Mouse (Mus musculus): ENCODE data around the gene Gfpt1. TPM values are rescaled to one million over a fixed set of nuclear protein-coding genes. Genes with fewer than 3 reads are reported as not detected.

Gfpt1 gene
- polyA plus RNA-seq, 1 experiment from 2014 or later, result 13.3 TPM

DNA sequence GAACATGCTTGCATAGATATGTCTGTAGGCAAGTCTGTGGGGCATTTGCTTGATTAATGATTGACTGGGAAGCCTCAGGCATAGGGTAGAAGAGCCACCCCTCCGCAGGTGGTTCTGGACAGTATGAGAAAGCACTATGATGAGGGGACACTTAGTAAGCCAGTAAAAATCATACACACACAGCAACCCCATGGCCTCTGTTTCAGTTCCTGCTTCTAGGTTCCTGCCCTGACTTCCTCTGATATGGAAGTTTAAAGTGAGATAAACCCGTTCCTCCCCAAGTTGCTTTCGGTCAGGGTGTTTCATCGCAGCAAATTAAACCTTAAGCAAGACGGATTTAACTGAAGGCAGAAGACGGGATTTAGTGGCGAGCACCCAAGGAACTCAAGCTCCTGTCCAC lies 88.0 kb downstream of the Gfpt1 start:
- no peak overlapping the region for H3K4me3 ChIP-seq (replicated peaks; ENCODE audit: low read depth, low read length)
- H3K27ac ChIP-seq, result no peak overlapping the region
- DNase-seq (ENCODE audit: low spot score), result no peak
- no peak for ATAC-seq (replicated peaks; ENCODE audit: low FRiP score, low read depth)
- WGBS, result 94% methylated on average over 7 of the region's 7 CpGs
- H3K36me3 ChIP-seq (ENCODE audit: insufficient read depth, low read length), result no peaks in the 10 kb centered on the region
- H3K4me1 ChIP-seq (replicated peaks; ENCODE audit: insufficient read depth, low read length), result peaks cover 7% of the 10 kb centered on the region; the same call in 1 of the 2 replicates
- no peak overlapping the region for H3K9ac ChIP-seq (ENCODE audit: low read depth, low read length)
- no peaks in the 10 kb centered on the region for H3K27me3 ChIP-seq (ENCODE audit: insufficient read depth, low read length)
- H3K4me2 ChIP-seq (ENCODE audit: low read length), result no peak overlapping the region
- no peaks in the 10 kb centered on the region for H3K9me3 ChIP-seq (replicated peaks; ENCODE audit: low read length)
- no peak for TF ChIP-seq CTCF (IDR thresholded peaks at IDR 0.05; ENCODE audit: low read depth)

DNA sequence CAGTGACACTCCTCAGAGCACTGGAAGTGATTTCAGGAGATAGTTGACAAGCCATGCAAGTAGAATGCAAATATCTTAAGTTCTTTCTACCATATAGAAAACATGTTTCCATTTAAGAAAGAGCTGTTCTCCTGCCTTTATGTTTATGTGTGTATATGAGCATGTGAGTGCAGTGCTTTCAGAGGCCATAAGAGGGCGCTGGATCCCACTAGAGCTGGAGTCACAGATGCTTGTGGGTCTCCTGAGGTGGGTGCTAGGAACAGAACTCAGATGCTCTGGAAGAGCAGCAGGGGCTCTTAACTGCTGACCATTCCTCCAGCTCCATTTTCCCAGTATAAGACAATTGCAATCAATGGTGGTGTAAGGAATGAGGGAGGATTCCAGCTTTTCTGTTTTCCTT lies 88.4 kb downstream of the Gfpt1 start:
- H3K27ac ChIP-seq, result no peak overlapping the region
- no peaks in the 10 kb centered on the region for H3K9me3 ChIP-seq (replicated peaks; ENCODE audit: low read length)
- peaks cover 7% of the 10 kb centered on the region; the same call in 1 of the 2 replicates for H3K4me1 ChIP-seq (replicated peaks; ENCODE audit: insufficient read depth, low read length)
- no peak overlapping the region for H3K4me3 ChIP-seq (replicated peaks; ENCODE audit: low read depth, low read length)
- H3K4me2 ChIP-seq (ENCODE audit: low read length), result no peak overlapping the region
- peaks cover 3% of the 10 kb centered on the region; the same call in 1 of the 2 replicates for H3K36me3 ChIP-seq (ENCODE audit: insufficient read depth, low read length)
- 79% methylated on average over 1 of the region's 1 CpGs for WGBS
- no peaks in the 10 kb centered on the region for H3K27me3 ChIP-seq (ENCODE audit: insufficient read depth, low read length)
- no peak overlapping the region for H3K9ac ChIP-seq (ENCODE audit: low read depth, low read length)
- TF ChIP-seq CTCF (IDR thresholded peaks at IDR 0.05; ENCODE audit: low read depth), result peak; percentile 14; the same call in 1 of the 2 replicates
- no peak for ATAC-seq (replicated peaks; ENCODE audit: low FRiP score, low read depth)
- DNase-seq (ENCODE audit: low spot score), result no peak

DNA sequence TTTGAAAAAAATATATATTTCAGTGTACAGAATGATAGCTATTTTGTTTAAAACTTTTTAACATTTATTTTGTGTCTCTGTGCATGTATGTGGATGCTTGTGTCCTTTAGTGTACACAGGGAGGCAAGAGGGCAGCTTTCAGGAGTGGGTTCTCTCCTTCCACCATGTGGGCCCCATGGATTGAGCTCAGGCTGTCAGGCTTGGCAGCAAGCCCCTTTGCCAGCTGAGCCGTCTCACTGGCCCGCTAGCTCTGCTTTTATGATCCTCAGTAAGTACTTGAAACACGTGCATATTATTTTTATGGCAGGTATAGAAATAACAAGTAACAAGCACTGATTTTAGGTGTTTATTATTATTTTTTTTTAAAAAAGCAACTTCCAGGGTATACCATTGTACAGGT lies 90.9 kb downstream of the Gfpt1 start:
- Histone ChIP-seq H3K36me3 (ENCODE audit: insufficient read depth, low read length) (peaks cover 4% of the 10 kb centered on the region; the same call in 1 of the 2 replicates), H3K4me2 (ENCODE audit: low read length) (no peak overlapping the region), H3K27me3 (ENCODE audit: insufficient read depth, low read length) (no peaks in the 10 kb centered on the region), H3K27ac (no peak overlapping the region), H3K9ac (ENCODE audit: low read depth, low read length) (no peak overlapping the region), H3K4me1 (replicated peaks; ENCODE audit: insufficient read depth, low read length) (no peaks in the 10 kb centered on the region), H3K4me3 (replicated peaks; ENCODE audit: low read depth, low read length) (no peak overlapping the region), H3K9me3 (replicated peaks; ENCODE audit: low read length) (no peaks in the 10 kb centered on the region)
- TF ChIP-seq CTCF (IDR thresholded peaks at IDR 0.05; ENCODE audit: low read depth), result no peak
- no peak for DNase-seq (ENCODE audit: low spot score)
- 86% methylated on average over 3 of the region's 3 CpGs for WGBS
- no peak for ATAC-seq (replicated peaks; ENCODE audit: low FRiP score, low read depth)

DNA sequence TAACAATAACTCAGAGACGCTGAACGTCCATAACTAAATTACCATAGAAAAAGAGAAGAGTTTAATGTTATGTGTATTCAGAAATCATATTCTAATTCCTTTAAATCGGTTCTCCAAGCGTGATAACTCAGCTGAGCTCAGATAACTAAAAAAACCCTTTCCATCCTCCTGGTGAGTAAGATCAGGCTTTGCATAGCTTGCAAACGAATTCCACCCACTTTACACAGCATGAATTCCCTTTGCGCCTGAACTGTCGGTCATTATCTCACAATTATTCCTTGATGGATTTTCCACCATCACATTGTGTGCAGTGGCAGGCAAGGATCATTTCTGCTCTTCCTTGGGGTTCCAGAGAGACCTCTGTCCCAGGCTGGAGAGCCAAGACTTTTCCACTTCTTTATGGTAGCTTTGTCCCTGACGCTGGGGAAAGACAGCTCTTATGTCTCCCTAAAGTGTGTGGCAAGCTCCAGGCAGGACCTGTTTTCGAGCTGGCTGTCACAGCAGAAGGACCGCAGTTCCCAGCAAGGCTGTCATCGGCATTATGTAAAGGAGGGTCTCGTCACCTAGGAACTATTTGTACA lies 91.4 kb downstream of the Gfpt1 start:
- Histone ChIP-seq H3K9me3 (replicated peaks; ENCODE audit: low read length) (no peaks in the 10 kb centered on the region), H3K27ac (no peak overlapping the region), H3K9ac (ENCODE audit: low read depth, low read length) (no peak overlapping the region), H3K4me2 (ENCODE audit: low read length) (no peak overlapping the region), H3K4me1 (replicated peaks; ENCODE audit: insufficient read depth, low read length) (no peaks in the 10 kb centered on the region), H3K36me3 (ENCODE audit: insufficient read depth, low read length) (peaks cover 4% of the 10 kb centered on the region; the same call in 1 of the 2 replicates), H3K27me3 (ENCODE audit: insufficient read depth, low read length) (no peaks in the 10 kb centered on the region), H3K4me3 (replicated peaks; ENCODE audit: low read depth, low read length) (no peak overlapping the region)
- no peak for ATAC-seq (replicated peaks; ENCODE audit: low FRiP score, low read depth)
- DNase-seq (ENCODE audit: low spot score), result no peak
- 75% methylated on average over 12 of the region's 12 CpGs for WGBS
- no peak for TF ChIP-seq CTCF (IDR thresholded peaks at IDR 0.05; ENCODE audit: low read depth)

DNA sequence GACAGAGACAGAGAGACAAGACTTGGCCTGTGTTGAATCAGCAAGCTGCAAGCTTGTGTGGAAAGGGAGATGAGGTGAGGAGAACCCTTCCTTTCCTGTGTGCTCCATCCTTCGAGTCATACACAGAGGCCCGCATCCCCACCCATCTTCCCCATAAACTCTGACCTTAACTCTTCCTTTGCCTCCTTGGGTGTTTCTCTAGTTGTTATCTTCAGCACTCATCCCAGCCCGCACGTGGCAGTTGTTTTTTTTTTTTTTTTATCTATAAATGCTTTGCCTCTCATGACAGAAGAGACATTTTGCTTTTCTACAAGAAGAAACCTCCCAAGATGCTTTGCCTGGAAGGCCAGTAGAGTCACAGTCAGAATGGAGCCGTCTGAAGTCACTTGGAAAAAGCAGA lies 95.8 kb downstream of the Gfpt1 start:
- DNase-seq (ENCODE audit: low spot score), result no peak
- Histone ChIP-seq H3K27me3 (ENCODE audit: insufficient read depth, low read length) (no peaks in the 10 kb centered on the region), H3K9me3 (replicated peaks; ENCODE audit: low read length) (no peaks in the 10 kb centered on the region), H3K4me3 (replicated peaks; ENCODE audit: low read depth, low read length) (no peak overlapping the region), H3K27ac (no peak overlapping the region), H3K9ac (ENCODE audit: low read depth, low read length) (no peak overlapping the region), H3K4me1 (replicated peaks; ENCODE audit: insufficient read depth, low read length) (no peaks in the 10 kb centered on the region), H3K4me2 (ENCODE audit: low read length) (no peak overlapping the region), H3K36me3 (ENCODE audit: insufficient read depth, low read length) (peaks cover 4% of the 10 kb centered on the region; the same call in 1 of the 2 replicates)
- no peak for ATAC-seq (replicated peaks; ENCODE audit: low FRiP score, low read depth)
- TF ChIP-seq CTCF (IDR thresholded peaks at IDR 0.05; ENCODE audit: low read depth), result no peak
- 84% methylated on average over 5 of the region's 5 CpGs for WGBS

DNA sequence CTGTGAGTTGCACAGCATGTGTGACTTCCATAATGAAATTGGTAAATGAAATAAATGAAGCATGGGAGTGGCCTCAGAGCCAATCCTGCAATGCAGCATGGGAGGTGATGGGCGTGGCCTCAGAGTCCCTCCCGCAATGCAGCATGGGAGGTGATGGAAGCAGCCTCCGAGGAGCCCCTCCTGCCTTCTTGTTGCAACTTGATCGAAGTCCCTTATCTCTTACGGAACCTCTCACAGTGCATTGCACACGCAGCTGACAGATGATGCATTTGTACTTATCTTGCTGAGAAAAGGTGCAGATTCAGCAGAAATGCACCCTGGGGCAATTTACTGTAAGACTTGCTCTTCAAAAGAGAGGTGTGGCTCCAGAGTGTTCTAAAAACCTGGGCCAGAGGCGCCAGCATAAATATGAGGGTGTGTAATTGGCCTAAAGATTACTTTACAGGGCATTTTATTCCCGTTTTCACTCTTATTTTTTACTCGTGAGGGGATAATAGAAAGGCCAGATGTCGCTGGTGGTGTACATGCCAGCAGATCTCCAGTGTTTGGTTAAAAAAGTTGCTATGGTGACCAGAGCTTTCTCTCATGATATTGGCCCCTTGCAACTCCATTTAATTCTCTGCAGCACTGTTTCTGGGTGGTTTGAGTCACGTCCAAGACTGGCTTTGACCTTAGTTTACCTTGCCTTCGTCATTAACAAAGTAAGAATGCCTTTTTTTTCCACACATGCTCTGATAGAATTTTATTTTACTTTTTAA lies 97.3 kb downstream of the Gfpt1 start:
- Histone ChIP-seq H3K27ac (no peak overlapping the region), H3K9me3 (replicated peaks; ENCODE audit: low read length) (no peaks in the 10 kb centered on the region), H3K36me3 (ENCODE audit: insufficient read depth, low read length) (peaks cover 4% of the 10 kb centered on the region; the same call in 1 of the 2 replicates), H3K4me1 (replicated peaks; ENCODE audit: insufficient read depth, low read length) (no peaks in the 10 kb centered on the region), H3K27me3 (ENCODE audit: insufficient read depth, low read length) (no peaks in the 10 kb centered on the region), H3K9ac (ENCODE audit: low read depth, low read length) (no peak overlapping the region), H3K4me2 (ENCODE audit: low read length) (no peak overlapping the region), H3K4me3 (replicated peaks; ENCODE audit: low read depth, low read length) (no peak overlapping the region)
- ATAC-seq (replicated peaks; ENCODE audit: low FRiP score, low read depth), result no peak
- WGBS, result 80% methylated on average over 12 of the region's 12 CpGs
- DNase-seq (ENCODE audit: low spot score), result no peak
- no peak for TF ChIP-seq CTCF (IDR thresholded peaks at IDR 0.05; ENCODE audit: low read depth)

Other genes starting within 250 kb of the Gfpt1 start
- gene Anxa4, start 249.3 kb upstream of the Gfpt1 start, polyA plus RNA-seq (2015; fragmentation: Nextera tagmentation; extraction: Ambion mirVana), result 76.3 and 80.8 TPM in 2 replicates
- gene Aak1, start 193.3 kb upstream of the Gfpt1 start, polyA plus RNA-seq (2015; fragmentation: Nextera tagmentation; extraction: Ambion mirVana), result 7.3 and 7.8 TPM in 2 replicates
- gene Nfu1, start 33.6 kb upstream of the Gfpt1 start, polyA plus RNA-seq (2015; fragmentation: Nextera tagmentation; extraction: Ambion mirVana), result 115 and 119 TPM in 2 replicates
- gene D6Ertd527e, start 61.9 kb downstream of the Gfpt1 start, polyA plus RNA-seq (2015; fragmentation: Nextera tagmentation; extraction: Ambion mirVana), result 0.17 and 0.19 TPM in 2 replicates